Mouse (Mus musculus): Measurements from ENCODE around the gene Tmed1. TPM values are rescaled to one million over a fixed set of nuclear protein-coding genes. Genes with fewer than 3 reads are reported as not detected.
A peak's percentile ranks its signal among the peaks of the same experiment; 100 is the strongest.
"Not testable (repeated sequence)": the region's sequence is repeated elsewhere in the genome, so short reads cannot be mapped to it uniquely, and the experiment has no call there.

The Tmed1 gene
- polyA plus RNA-seq, 1 experiment, result 47.7 TPM

DNA sequence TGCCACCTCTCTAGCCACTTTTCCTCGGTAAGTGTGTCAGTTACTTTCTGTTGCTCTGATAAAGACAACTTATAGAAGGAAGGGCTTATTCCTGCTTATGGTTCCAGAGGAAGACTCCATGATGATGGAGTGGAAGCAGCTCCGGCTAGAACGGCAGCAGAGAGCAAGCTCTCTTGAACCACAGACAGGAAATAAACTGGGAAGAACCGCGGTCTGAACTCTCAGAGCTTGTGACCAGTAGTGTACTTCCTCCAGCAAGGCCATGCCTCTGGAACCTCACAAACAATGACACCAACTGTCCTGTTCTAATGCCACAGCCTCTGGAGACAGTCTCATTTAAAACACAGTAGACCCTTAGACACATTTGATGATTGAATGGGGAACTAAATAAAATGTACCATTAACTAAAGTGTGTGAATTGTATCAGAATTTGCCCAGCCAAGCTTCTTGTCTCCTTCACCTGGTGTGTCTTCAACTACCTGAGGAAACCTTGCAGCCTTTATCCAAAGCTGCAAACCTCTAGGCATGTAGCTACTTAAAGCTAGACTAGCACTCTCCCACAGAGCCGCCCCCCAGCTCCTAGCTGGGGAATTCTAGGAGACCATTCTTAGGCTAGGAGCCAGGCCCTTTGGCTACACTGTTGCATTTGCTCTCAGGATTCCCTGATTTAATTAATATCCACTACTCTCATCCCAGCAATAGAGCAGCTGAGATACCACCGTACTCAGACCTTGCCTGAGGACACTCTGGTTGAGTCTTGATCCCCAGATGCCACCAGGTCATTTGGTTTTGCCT lies 15.3 kb upstream of the Tmed1 start:
- Histone ChIP-seq H3K4me3 (ENCODE audit: insufficient read depth, low read depth, low read length) (no peak overlapping the region), H3K36me3 (ENCODE audit: control insufficient read depth, insufficient read depth, low read length) (no peaks in the 10 kb centered on the region), H3K4me1 (ENCODE audit: control insufficient read depth, insufficient read depth, low read length) (no peaks in the 10 kb centered on the region), H3K27me3 (replicated peaks; ENCODE audit: control insufficient read depth, insufficient read depth, low read length) (no peaks in the 10 kb centered on the region), H3K27ac (ENCODE audit: insufficient read depth, low read depth, low read length) (no peak overlapping the region)
- TF ChIP-seq POLR2A (IDR thresholded peaks at IDR 0.05; ENCODE audit: low read depth, low read length) (no peak), CTCF (conservative IDR thresholded peaks at IDR 0.05; ENCODE audit: insufficient read depth, insufficient read length, low read depth, low read length) (no peak)
- DNase-seq, result no peak
- 63% methylated on average over 7 of the region's 7 CpGs for WGBS

DNA sequence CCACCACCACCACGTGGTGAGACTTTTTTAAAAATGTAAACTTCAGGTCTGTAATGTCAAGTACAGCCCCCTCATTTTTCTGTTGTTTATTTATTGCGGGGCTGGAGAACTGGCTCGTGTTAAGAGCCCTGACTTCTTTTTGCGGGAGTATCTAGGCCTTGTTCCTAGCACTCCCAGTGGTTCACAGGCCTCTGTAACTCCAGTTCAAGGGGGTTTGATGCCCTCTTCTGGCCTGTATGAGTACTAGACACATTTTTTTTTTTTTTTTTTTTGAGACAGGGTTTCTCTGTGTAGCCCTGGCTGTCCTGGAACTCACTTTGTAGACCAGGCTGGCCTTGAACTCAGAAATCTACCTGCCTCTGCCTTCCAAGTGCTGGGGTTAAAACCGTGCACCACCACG lies 8.6 kb upstream of the Tmed1 start:
- not testable (repeated sequence) for H3K4me1 ChIP-seq (ENCODE audit: control insufficient read depth, insufficient read depth, low read length); DNase-seq; H3K27me3 ChIP-seq (replicated peaks; ENCODE audit: control insufficient read depth, insufficient read depth, low read length); H3K27ac ChIP-seq (ENCODE audit: insufficient read depth, low read depth, low read length); H3K4me3 ChIP-seq (ENCODE audit: insufficient read depth, low read depth, low read length); H3K36me3 ChIP-seq (ENCODE audit: control insufficient read depth, insufficient read depth, low read length)
- WGBS, result 86% methylated on average over 6 of the region's 6 CpGs

DNA sequence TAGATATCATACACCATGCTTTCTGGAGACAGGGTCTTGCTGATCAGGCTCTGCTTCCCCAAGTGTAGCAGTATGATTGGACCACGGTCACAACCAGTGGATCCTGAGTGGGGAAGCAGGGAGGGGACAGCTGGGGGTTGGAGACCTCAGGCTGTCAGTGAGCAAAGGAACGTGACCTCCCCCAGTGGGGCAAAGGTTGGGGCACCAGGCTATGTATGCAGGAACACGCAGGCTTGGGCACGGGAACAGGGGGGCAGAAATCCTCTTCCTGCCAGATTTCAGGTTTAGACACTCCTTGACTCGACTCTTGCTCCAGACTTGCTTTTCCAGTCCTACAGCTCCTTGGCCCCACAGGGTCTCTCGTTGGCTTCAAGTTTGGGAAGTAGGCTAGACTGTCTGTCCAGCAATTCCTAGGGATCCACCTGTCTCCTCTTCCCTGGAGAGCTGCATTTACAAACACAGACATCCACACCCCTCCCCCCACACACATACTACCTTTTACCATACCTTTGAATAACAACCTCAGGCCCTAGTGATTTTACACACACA lies 8.0 kb upstream of the Tmed1 start:
- TF ChIP-seq CTCF (conservative IDR thresholded peaks at IDR 0.05; ENCODE audit: insufficient read depth, insufficient read length, low read depth, low read length), result no peak
- Histone ChIP-seq H3K4me3 (ENCODE audit: insufficient read depth, low read depth, low read length) (no peak overlapping the region), H3K27me3 (replicated peaks; ENCODE audit: control insufficient read depth, insufficient read depth, low read length) (no peaks in the 10 kb centered on the region), H3K36me3 (ENCODE audit: control insufficient read depth, insufficient read depth, low read length) (no peaks in the 10 kb centered on the region), H3K27ac (ENCODE audit: insufficient read depth, low read depth, low read length) (no peak overlapping the region), H3K4me1 (ENCODE audit: control insufficient read depth, insufficient read depth, low read length) (no peaks in the 10 kb centered on the region)
- 47% methylated on average over 6 of the region's 6 CpGs for WGBS
- DNase-seq, result no peak

DNA sequence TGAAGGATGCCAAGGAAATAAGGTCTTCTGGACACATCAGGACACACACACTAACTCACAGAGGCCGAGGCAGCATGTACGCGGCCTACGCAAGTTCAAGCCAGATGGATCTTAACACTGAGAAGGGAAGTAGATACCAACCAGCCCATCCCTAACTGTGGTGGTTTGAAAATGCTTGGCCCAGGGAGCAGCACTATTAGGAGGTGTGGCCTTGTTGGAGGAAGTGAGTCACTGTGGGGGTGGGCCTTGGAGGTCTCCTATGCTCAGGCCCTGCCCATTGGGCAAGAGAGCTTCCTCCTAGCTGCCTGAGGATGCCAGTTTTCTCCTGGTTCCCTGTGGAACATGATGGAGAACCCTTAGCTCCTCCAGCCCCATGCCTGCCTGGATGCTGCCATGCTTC lies 3.4 kb upstream of the Tmed1 start:
- no peaks in the 10 kb centered on the region for H3K36me3 ChIP-seq (ENCODE audit: control insufficient read depth, insufficient read depth, low read length)
- WGBS, result 98% methylated on average over 4 of the region's 4 CpGs
- peaks cover 2% of the 10 kb centered on the region; the same call in 1 of the 2 replicates for H3K4me1 ChIP-seq (ENCODE audit: control insufficient read depth, insufficient read depth, low read length)
- H3K27me3 ChIP-seq (replicated peaks; ENCODE audit: control insufficient read depth, insufficient read depth, low read length), result no peaks in the 10 kb centered on the region
- DNase-seq, result no peak
- no peak overlapping the region for H3K4me3 ChIP-seq (ENCODE audit: insufficient read depth, low read depth, low read length)
- no peak overlapping the region for H3K27ac ChIP-seq (ENCODE audit: insufficient read depth, low read depth, low read length)
- no peak for TF ChIP-seq POLR2A (IDR thresholded peaks at IDR 0.05; ENCODE audit: low read depth, low read length)
- TF ChIP-seq CTCF (conservative IDR thresholded peaks at IDR 0.05; ENCODE audit: insufficient read depth, insufficient read length, low read depth, low read length), result no peak

DNA sequence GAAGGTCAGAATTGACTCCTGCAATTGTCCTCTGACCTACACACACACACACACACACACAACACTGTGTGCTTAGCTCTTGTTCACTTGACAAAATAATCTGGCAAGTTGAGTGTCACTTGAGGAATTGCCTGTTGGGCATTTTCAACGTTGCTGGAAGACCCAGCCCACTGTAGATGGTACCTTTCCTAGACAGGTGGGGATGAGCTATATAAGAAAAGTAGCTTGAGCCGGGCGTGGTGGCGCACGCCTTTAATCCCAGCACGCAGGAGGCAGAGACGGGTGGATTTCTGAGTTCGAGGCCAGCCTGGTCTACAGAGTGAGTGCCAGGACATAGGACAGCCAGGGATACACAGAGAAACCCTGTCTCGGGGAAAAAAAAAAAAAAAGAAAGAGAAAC lies 1.0 kb upstream of the Tmed1 start:
- Histone ChIP-seq H3K36me3 (ENCODE audit: control insufficient read depth, insufficient read depth, low read length) (no peaks in the 10 kb centered on the region), H3K4me1 (ENCODE audit: control insufficient read depth, insufficient read depth, low read length) (peaks cover 2% of the 10 kb centered on the region; the same call in 1 of the 2 replicates), H3K27me3 (replicated peaks; ENCODE audit: control insufficient read depth, insufficient read depth, low read length) (no peaks in the 10 kb centered on the region), H3K27ac (ENCODE audit: insufficient read depth, low read depth, low read length) (no peak overlapping the region), H3K4me3 (ENCODE audit: insufficient read depth, low read depth, low read length) (no peak overlapping the region)
- TF ChIP-seq CTCF (conservative IDR thresholded peaks at IDR 0.05; ENCODE audit: insufficient read depth, insufficient read length, low read depth, low read length), result no peak
- TF ChIP-seq POLR2A (IDR thresholded peaks at IDR 0.05; ENCODE audit: low read depth, low read length), result no peak
- no peak for DNase-seq
- WGBS, result 82% methylated on average over 9 of the region's 9 CpGs

DNA sequence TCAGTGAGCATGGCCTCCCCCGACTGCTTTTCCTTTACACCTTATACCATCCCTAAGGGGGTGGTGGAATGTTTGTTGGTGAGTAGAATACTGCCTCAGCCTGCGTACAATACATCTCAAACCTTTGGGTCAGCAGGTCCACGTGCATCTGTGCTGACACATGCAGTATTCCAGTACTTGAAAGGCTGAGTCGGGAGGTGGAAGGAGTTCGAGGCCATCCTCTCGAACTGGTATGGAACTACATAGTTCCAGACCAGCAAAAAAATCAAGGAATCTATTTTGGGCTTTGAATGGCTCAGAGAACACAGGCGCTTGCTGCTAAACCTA lies 600 bp upstream of the Tmed1 start:
- under 1% methylated on average over 7 of the region's 7 CpGs for WGBS

DNA sequence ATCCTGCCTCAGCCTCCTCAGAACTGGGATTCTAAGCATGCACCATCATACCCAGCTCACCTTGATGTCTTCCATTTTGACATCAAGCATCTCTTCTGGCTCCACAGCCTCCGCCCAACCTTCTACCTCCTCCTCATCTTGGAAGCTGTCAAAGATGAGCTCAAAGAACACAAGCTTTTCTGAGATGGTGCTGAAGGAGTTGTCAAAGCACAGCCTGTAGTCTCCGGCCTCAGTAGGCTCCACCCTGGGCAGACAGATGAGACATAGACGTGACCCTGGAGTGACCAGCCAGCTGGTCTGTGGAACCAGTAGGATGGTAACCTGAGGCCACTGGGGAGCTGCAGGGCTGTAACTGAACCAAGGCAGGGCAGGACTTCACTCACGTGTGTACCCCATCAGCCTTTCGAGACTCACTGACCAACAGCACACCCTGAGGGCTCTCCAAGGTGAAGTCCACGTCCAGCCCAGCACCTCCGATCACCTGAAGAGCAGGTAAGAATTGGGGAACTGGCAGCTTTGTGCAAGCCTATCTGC lies 1.1 kb downstream of the Tmed1 start:
- no peaks in the 10 kb centered on the region for H3K27me3 ChIP-seq (replicated peaks; ENCODE audit: control insufficient read depth, insufficient read depth, low read length)
- WGBS, result 40% methylated on average over 7 of the region's 7 CpGs
- H3K4me3 ChIP-seq (ENCODE audit: insufficient read depth, low read depth, low read length), result no peak overlapping the region

More for the DNA sequence above, 600 bp upstream of the Tmed1 start:
- H3K4me1 ChIP-seq (ENCODE audit: control insufficient read depth, insufficient read depth, low read length), result peaks cover 2% of the 10 kb centered on the region; the same call in 1 of the 2 replicates
- TF ChIP-seq POLR2A (IDR thresholded peaks at IDR 0.05; ENCODE audit: low read depth, low read length), result no peak
- TF ChIP-seq CTCF (conservative IDR thresholded peaks at IDR 0.05; ENCODE audit: insufficient read depth, insufficient read length, low read depth, low read length), result no peak
- 0 out of 2 replicates have a peak overlapping the region, but pooled peaks have one; percentile 4 for H3K27ac ChIP-seq (ENCODE audit: insufficient read depth, low read depth, low read length)
- no peak for DNase-seq
- peak overlapping the region; percentile 42 for H3K4me3 ChIP-seq (ENCODE audit: insufficient read depth, low read depth, low read length)
- H3K36me3 ChIP-seq (ENCODE audit: control insufficient read depth, insufficient read depth, low read length), result no peaks in the 10 kb centered on the region
- H3K27me3 ChIP-seq (replicated peaks; ENCODE audit: control insufficient read depth, insufficient read depth, low read length), result no peaks in the 10 kb centered on the region

More for the DNA sequence above, 1.1 kb downstream of the Tmed1 start:
- no peak overlapping the region for H3K27ac ChIP-seq (ENCODE audit: insufficient read depth, low read depth, low read length)
- no peaks in the 10 kb centered on the region for H3K36me3 ChIP-seq (ENCODE audit: control insufficient read depth, insufficient read depth, low read length)
- TF ChIP-seq POLR2A (IDR thresholded peaks at IDR 0.05; ENCODE audit: low read depth, low read length) (no peak), CTCF (conservative IDR thresholded peaks at IDR 0.05; ENCODE audit: insufficient read depth, insufficient read length, low read depth, low read length) (no peak)
- H3K4me1 ChIP-seq (ENCODE audit: control insufficient read depth, insufficient read depth, low read length), result peaks cover 2% of the 10 kb centered on the region; the same call in 1 of the 2 replicates
- peak; percentile 17 for DNase-seq

Measured in kidney, adult 2 months (tissue).